Mouse (Mus musculus) testis, adult 2 months (tissue): Measurements from ENCODE around the gene Tex22.

ENCODE experiments used
- CTCF ChIP-seq: fragments of 200-500 bp; IDR thresholded peaks from 2 replicates; pipeline ENCODE4 v1.5.1; 2012; ENCODE audit warnings: low read depth, mild to moderate bottlenecking, inconsistent platforms, low read length, moderate library complexity; ENCODE audit not compliant: control insufficient read depth, insufficient read depth, insufficient replicate concordance
- POLR2A ChIP-seq: fragments of 200-500 bp; IDR thresholded peaks from 2 replicates; pipeline ENCODE4 v1.6.1; 2012; ENCODE audit warnings: low read depth, mild to moderate bottlenecking, inconsistent platforms, low read length, moderate library complexity; ENCODE audit not compliant: control insufficient read depth

- TF ChIP-seq CTCF (no peak), POLR2A (peak; percentile 78)
Measured at GRCm38 (mm10) chr12:113074329-113075062, at the start of gene Tex22.
